Mouse (Mus musculus): Measurements from ENCODE around the gene Ebf4. TPM values are rescaled to one million over a fixed set of nuclear protein-coding genes. Genes with fewer than 3 reads are reported as not detected.
A peak's percentile ranks its signal among the peaks of the same experiment; 100 is the strongest.

Gene Ebf4
- polyA plus RNA-seq, 1 experiment: not detected

DNA sequence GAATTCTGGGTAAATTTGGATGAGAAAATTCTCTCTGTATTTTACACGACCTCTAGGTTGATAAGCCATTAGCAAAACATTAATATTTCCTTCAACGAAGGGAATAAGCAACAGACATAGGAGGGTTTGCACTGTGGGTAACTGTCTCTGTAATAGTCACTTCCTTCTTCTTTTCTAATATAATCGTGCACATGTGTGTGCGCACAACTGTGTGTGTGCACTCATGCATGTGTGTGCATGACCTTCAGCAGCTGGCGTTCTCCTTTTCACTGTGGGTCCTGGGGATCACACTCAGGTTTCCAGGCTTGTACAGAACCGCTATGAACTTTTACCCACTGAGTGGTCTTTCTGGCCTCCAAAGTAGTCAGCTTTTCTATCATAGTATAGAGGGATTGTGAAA is 40.1 kb downstream of the Ebf4 start:
- no peaks in the 10 kb centered on the region for H3K4me1 ChIP-seq (ENCODE audit: control insufficient read depth, insufficient read depth, low read length)
- H3K27ac ChIP-seq (ENCODE audit: insufficient read depth, low read depth, low read length): no peak overlapping the region
- no peak overlapping the region for H3K4me3 ChIP-seq (ENCODE audit: insufficient read depth, low read length)
- TF ChIP-seq POLR2A (IDR thresholded peaks at IDR 0.05; ENCODE audit: borderline replicate concordance, low read depth, low read length) (no peak), CTCF (IDR thresholded peaks at IDR 0.05; ENCODE audit: low read depth, low read length) (no peak)

DNA sequence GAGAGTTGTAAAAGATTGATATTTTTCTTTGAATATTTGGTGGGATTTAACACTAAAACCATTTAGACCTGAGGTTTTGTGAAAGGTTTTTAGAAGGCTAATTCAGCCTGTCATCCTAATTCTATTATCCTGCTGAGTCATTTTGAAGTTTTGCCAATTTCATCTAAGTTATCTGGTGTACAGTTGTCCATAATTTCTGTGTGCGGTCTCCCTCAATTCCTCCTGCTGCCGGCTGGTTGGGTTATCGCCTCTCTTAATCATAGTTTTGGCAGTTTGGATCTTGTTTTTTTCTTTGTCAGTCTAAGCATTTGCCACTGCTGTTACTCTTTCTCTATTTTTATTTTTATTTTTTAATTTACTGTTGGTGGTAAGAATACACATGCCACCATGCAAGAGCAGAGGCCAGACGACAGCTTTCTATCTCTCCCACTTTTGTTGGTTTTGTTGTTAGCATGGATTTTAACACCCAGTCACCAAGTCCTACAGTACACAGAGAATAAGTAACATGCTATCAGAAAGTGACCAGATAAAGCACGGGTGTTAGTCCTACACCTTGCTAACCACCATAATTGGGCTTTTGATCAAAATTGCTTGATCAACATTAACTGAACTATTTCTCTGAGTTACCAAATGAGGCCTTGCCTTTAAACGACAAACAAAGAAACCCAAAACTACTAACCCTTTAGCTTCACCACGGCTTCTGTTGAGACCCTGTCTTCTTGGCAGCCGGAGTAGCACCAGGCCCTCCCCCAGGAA is 45.7 kb downstream of the Ebf4 start:
- TF ChIP-seq CTCF (IDR thresholded peaks at IDR 0.05; ENCODE audit: low read depth, low read length): no peak
- no peak for TF ChIP-seq POLR2A (IDR thresholded peaks at IDR 0.05; ENCODE audit: borderline replicate concordance, low read depth, low read length)
- Histone ChIP-seq H3K27ac (ENCODE audit: insufficient read depth, low read depth, low read length) (no peak overlapping the region), H3K4me3 (ENCODE audit: insufficient read depth, low read length) (no peak overlapping the region), H3K4me1 (ENCODE audit: control insufficient read depth, insufficient read depth, low read length) (no peaks in the 10 kb centered on the region)

DNA sequence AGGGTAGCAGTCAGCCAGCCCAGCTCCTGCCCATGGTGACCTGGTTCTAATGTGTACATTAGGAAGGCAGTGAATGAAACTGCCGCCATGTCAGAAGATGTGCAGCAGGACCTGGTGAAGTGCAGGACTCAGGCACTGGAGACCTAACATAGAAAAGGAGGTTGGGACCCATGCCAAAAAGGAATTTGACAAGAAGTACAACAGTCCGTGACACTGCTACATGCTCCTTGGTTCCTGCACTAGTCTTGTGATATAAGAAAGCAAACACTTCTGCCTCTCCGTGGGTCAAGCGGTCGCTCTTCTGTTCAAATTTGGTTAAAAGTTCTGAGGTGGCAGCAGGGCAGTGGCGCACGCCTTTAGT is 46.2 kb downstream of the Ebf4 start:
- Histone ChIP-seq H3K4me1 (ENCODE audit: control insufficient read depth, insufficient read depth, low read length) (no peaks in the 10 kb centered on the region), H3K4me3 (ENCODE audit: insufficient read depth, low read length) (no peak overlapping the region), H3K27ac (ENCODE audit: insufficient read depth, low read depth, low read length) (no peak overlapping the region)
- TF ChIP-seq CTCF (IDR thresholded peaks at IDR 0.05; ENCODE audit: low read depth, low read length) (no peak), POLR2A (IDR thresholded peaks at IDR 0.05; ENCODE audit: borderline replicate concordance, low read depth, low read length) (no peak)

DNA sequence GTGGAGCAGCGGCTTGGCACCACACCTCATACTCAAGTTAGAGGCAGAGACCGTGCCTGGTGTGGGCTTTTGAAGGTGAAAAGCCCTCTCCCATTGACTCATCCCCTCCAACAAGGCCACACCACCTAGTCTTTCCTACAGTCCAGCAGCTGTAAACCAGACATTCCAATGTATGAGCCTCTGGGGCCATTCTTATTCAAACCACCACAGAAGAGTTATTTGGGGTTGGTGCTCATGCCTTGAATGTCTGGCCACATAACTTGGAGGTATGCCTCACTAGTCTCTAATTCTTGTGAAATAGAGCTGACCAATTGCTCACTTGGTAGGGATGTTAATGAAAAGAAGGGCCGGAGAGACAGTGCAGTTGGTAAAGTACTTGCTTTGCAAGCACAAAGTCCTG is 55.4 kb downstream of the Ebf4 start:
- Histone ChIP-seq H3K4me1 (ENCODE audit: control insufficient read depth, insufficient read depth, low read length) (no peaks in the 10 kb centered on the region), H3K4me3 (ENCODE audit: insufficient read depth, low read length) (no peak overlapping the region), H3K27ac (ENCODE audit: insufficient read depth, low read depth, low read length) (no peak overlapping the region)
- TF ChIP-seq POLR2A (IDR thresholded peaks at IDR 0.05; ENCODE audit: borderline replicate concordance, low read depth, low read length): no peak

DNA sequence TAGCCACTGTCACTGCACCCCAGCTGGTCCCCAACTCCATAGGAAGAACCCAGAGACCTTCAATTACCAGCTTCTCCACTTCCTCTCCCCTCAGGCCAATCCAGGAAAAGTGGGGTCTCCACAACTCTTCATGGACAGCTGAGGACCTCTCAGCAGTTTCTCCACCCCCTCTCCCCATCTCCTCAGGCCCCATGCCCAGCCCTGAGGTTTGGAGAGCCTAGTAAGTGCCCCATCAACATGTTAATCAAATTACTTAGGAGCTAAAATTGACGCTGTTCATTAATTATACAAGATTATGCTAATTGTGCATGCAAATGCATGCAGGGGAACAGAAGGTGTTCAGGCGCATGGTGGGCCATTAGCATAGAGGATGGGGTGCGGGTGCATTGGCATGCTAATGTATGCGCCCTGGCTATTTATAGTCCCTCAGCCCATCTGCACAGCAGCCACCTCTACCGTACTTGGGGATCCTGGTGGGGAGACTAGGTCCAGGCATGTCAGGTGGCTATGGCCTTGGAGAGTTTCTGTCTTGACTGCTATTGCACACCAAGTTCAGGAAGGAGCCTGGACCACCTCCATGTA is 56.9 kb downstream of the Ebf4 start:
- no peak for TF ChIP-seq POLR2A (IDR thresholded peaks at IDR 0.05; ENCODE audit: borderline replicate concordance, low read depth, low read length)
- TF ChIP-seq CTCF (IDR thresholded peaks at IDR 0.05; ENCODE audit: low read depth, low read length): no peak
- Histone ChIP-seq H3K4me3 (ENCODE audit: insufficient read depth, low read length) (no peak overlapping the region), H3K4me1 (ENCODE audit: control insufficient read depth, insufficient read depth, low read length) (no peaks in the 10 kb centered on the region), H3K27ac (ENCODE audit: insufficient read depth, low read depth, low read length) (no peak overlapping the region)

DNA sequence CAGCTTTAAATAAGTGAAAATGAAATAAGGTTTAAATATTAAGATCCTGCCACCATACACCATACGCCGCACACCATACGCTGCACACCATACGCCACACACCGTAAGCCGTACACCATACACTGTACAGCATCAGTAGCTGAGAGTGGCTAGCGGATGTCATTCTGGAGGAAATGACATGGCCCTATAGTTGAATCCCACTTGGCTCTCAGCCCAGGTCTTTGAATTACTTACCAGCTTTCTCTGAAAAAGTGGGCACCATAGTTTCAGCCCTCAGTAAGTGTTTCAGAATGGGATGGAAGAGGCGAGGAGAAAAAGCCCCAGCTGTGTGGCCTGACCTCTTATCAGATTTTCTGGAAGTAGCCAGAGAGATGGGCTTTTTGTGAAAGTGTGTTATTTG is 58.4 kb downstream of the Ebf4 start:
- TF ChIP-seq POLR2A (IDR thresholded peaks at IDR 0.05; ENCODE audit: borderline replicate concordance, low read depth, low read length): no peak
- no peak for TF ChIP-seq CTCF (IDR thresholded peaks at IDR 0.05; ENCODE audit: low read depth, low read length)
- Histone ChIP-seq H3K4me1 (ENCODE audit: control insufficient read depth, insufficient read depth, low read length) (no peaks in the 10 kb centered on the region), H3K27ac (ENCODE audit: insufficient read depth, low read depth, low read length) (no peak overlapping the region), H3K4me3 (ENCODE audit: insufficient read depth, low read length) (no peak overlapping the region)

DNA sequence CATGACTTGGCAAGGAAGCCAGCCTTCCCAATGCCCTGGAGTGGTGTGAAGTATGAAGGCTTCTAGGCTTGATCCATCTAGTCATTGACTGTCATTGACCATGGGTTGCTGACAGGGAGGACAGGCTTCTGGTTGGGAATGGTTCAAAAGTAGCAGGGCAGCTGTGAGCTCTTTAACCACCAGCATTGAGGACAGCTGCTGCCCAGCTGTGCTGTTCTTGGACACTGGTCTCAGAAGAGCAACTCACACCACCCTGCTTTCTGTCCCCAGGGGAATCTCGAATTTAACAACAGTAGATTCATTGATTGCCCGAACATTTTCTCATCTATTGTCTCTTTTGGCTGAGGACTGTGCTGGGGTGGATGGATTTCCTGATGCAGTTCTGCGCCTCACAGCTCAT is 58.9 kb downstream of the Ebf4 start:
- TF ChIP-seq CTCF (IDR thresholded peaks at IDR 0.05; ENCODE audit: low read depth, low read length): no peak
- TF ChIP-seq POLR2A (IDR thresholded peaks at IDR 0.05; ENCODE audit: borderline replicate concordance, low read depth, low read length): no peak

DNA sequence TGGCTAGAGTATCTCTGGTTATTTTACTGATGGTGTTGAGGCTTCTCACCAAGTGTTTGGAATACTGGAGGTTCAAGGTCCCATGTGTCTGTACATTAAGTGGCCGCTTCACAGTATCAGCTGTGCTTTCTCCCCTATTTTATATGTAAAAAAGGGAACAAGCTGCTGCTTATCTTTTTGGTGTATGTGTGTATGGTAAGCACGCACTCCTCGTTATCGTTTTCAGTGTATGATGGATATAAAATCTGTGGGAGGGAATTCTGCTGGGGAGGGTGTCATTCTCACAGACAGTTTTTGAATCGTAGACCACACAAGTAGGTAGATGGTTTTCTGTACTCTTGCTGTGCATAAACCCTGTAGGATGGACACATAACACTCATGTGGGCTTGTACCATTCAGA is 62.6 kb downstream of the Ebf4 start:
- Histone ChIP-seq H3K4me3 (ENCODE audit: insufficient read depth, low read length) (no peak overlapping the region), H3K4me1 (ENCODE audit: control insufficient read depth, insufficient read depth, low read length) (no peaks in the 10 kb centered on the region), H3K27ac (ENCODE audit: insufficient read depth, low read depth, low read length) (no peak overlapping the region)
- TF ChIP-seq POLR2A (IDR thresholded peaks at IDR 0.05; ENCODE audit: borderline replicate concordance, low read depth, low read length) (no peak), CTCF (IDR thresholded peaks at IDR 0.05; ENCODE audit: low read depth, low read length) (no peak)

More for the DNA sequence above, 58.9 kb downstream of the Ebf4 start:
- Histone ChIP-seq H3K4me3 (ENCODE audit: insufficient read depth, low read length) (no peak overlapping the region), H3K27ac (ENCODE audit: insufficient read depth, low read depth, low read length) (no peak overlapping the region), H3K4me1 (ENCODE audit: control insufficient read depth, insufficient read depth, low read length) (no peaks in the 10 kb centered on the region)

DNA sequence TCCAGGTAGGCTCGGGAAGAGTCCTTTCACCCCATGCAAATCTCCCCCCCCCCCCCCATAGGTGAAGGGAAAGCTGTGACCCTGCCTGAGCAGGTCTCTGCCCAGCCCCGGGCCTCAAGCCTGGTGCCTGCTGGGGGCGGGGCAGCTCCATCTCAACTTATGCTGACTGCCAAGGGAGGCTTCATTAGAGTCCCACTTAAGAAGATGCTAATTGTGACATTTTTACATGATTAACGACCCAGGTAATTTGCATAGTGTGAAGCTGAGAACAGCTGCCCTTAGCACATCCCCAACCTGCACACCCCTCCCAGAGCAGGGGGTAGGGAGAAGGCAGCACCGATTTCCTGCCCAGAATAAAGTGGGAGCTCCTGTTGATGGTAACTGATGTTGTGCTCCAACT is 63.9 kb downstream of the Ebf4 start:
- H3K4me3 ChIP-seq (ENCODE audit: insufficient read depth, low read length): no peak overlapping the region
- no peak overlapping the region for H3K27ac ChIP-seq (ENCODE audit: insufficient read depth, low read depth, low read length)
- TF ChIP-seq POLR2A (IDR thresholded peaks at IDR 0.05; ENCODE audit: borderline replicate concordance, low read depth, low read length) (no peak), CTCF (IDR thresholded peaks at IDR 0.05; ENCODE audit: low read depth, low read length) (no peak)
- no peaks in the 10 kb centered on the region for H3K4me1 ChIP-seq (ENCODE audit: control insufficient read depth, insufficient read depth, low read length)

DNA sequence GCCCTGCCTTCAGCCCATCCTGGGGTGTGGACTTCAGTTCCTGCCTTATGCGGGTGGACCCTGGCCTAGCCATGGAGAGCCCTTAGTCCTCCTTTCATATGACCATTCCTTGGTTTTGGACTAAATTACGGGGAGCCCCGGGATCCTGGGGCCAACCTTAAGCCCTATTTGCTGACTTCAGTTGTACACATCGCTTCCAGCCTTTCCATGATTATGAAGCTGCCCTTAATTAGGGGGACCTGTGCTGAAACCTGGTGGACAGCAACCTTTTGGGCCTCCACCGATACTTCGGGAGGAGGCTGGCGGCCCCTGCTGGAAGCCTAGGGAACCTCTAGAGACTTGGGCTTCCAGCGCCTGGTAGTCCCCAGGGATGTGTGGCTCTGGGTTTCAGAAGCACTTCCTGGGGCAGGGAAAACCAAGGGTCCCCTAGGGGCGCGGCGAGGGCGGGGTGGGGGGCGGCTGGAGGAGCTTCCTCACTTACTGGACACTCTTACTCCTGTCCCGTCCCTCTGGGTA is 67.6 kb downstream of the Ebf4 start:
- Histone ChIP-seq H3K27ac (ENCODE audit: insufficient read depth, low read depth, low read length) (no peak overlapping the region), H3K4me3 (ENCODE audit: insufficient read depth, low read length) (no peak overlapping the region), H3K4me1 (ENCODE audit: control insufficient read depth, insufficient read depth, low read length) (no peaks in the 10 kb centered on the region)
- TF ChIP-seq POLR2A (IDR thresholded peaks at IDR 0.05; ENCODE audit: borderline replicate concordance, low read depth, low read length) (no peak), CTCF (IDR thresholded peaks at IDR 0.05; ENCODE audit: low read depth, low read length) (peak; percentile 61)

Measured in bone marrow macrophage, adult 2 months (primary cell).